Mouse (Mus musculus) adrenal gland, postnatal 25 days (tissue): ENCODE data around the gene Nop9. TPM values are rescaled to one million over a fixed set of nuclear protein-coding genes. Genes with fewer than 3 reads are reported as not detected.

ENCODE experiments used
- DNase-seq: peaks from one replicate; pipeline ENCODE4 v3.0.0; 2021; ENCODE audit warnings: mixed read lengths
- total RNA-seq: library from RNA; stranded (reverse); gene quantifications from 2 replicates; pipeline ENCODE4 v1.2.3, GENCODE M21; 2021

Gene Nop9
- total RNA-seq, 1 experiment from 2014 or later: 20.9 TPM

GRCm38 (mm10) chr14:55769087-55769703, 23.7 kb downstream of the Nop9 start:
- DNase-seq: no peak

- DNase-seq: no peak
These were observed 31.2 kb downstream of the Nop9 start for GRCm38 (mm10) chr14:55776711-55777110.

GRCm38 (mm10) chr14:55777176-55777575, 31.7 kb downstream of the Nop9 start:
- no peak for DNase-seq

- no peak for DNase-seq
These were observed 32.3 kb downstream of the Nop9 start for GRCm38 (mm10) chr14:55777806-55778205.

- DNase-seq: no peak
These were observed 33.2 kb downstream of the Nop9 start for GRCm38 (mm10) chr14:55778686-55779085.

GRCm38 (mm10) chr14:55779656-55780055, 34.2 kb downstream of the Nop9 start:
- no peak for DNase-seq

GRCm38 (mm10) chr14:55780736-55781135, 35.2 kb downstream of the Nop9 start:
- no peak for DNase-seq

- peak; percentile 55 for DNase-seq
These were observed 35.8 kb downstream of the Nop9 start for GRCm38 (mm10) chr14:55781310-55781709.

GRCm38 (mm10) chr14:55782361-55782960, 37.0 kb downstream of the Nop9 start:
- no peak for DNase-seq

GRCm38 (mm10) chr14:55783171-55783957, 37.9 kb downstream of the Nop9 start:
- DNase-seq: no peak

GRCm38 (mm10) chr14:55783958-55784235, 38.4 kb downstream of the Nop9 start, which contains the start of gene Adcy4:
Gene Adcy4 (minus strand): TSS chr14:55784095.
- no peak for DNase-seq

GRCm38 (mm10) chr14:55785195-55785594, 39.7 kb downstream of the Nop9 start:
- no peak for DNase-seq

- no peak for DNase-seq
These were observed 42.2 kb downstream of the Nop9 start for GRCm38 (mm10) chr14:55787731-55788130.

GRCm38 (mm10) chr14:55788256-55789050, 43.0 kb downstream of the Nop9 start, which contains the start of gene Ripk3:
Gene Ripk3 (minus strand): TSS chr14:55788865.
- no peak for DNase-seq

GRCm38 (mm10) chr14:55793461-55793860, 48.0 kb downstream of the Nop9 start:
- no peak for DNase-seq

GRCm38 (mm10) chr14:55793946-55794345, 48.5 kb downstream of the Nop9 start:
- DNase-seq: no peak

GRCm38 (mm10) chr14:55795380-55796163, 50.1 kb downstream of the Nop9 start:
- no peak for DNase-seq
